In the genomic region with DNA sequence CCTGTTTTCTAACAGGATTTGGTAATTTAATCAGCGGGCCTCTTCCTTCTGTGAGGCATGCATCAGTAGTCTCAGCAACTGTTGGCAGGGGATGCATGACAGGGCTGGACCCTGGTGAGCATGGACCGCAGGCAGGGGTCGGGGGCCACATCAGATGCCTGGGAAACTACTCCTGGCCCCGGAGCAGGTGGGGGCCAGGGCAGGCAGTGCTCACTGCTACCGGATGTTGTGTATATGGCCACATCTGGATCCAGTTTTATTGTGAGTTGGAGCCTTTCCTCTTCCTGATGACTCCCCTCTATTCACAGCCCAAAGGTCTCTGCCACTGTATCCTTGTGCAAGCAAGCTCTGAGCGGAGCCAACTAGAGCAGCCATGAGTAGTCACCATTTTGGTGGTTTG, we compare ENCODE assay signal across 16 mouse cellular contexts. TPM values are rescaled to one million over a fixed set of nuclear protein-coding genes. Genes with fewer than 3 reads are reported as not detected.
A peak's percentile ranks its signal among the peaks of the same experiment; 100 is the strongest.
DNase-seq lines count a peak whose midpoint lies in the region; ATAC-seq and TF ChIP-seq lines count a peak whose summit lies in the region.
"Had no signal": no experiment of that assay in that cellular context is flagged by ENCODE, and none has a peak within 500 bp of the region (broad histone marks: within the 10 kb centered on the region; RNA-seq: fewer than 3 reads in every experiment).

No protein-coding gene starts in this region.

- no peak overlapping the region for H3K4me2 ChIP-seq in kidney, embryonic 14.5 days (replicated peaks; ENCODE audit: low read depth, low read length)
- H3K4me2 ChIP-seq: liver, embryonic 12.5 days; midbrain, embryonic 13.5 days had no signal

- TF ChIP-seq POLR2A in spleen, adult 2 months (IDR thresholded peaks at IDR 0.05; ENCODE audit: low read depth, low read length) = no peak

- peak; percentile 23 for DNase-seq in gastrocnemius, adult 2 months
- no peak for DNase-seq in gastrocnemius, adult 18-20 months (ENCODE audit: low spot score)
- DNase-seq in kidney, adult 9 months = no peak
- no peak for DNase-seq in spleen, adult 2 months (ENCODE audit: low read depth in 1 of 2, low spot score in 2 of 2)
- no peak for DNase-seq in spleen, adult 18-20 months
- no peak for DNase-seq in left cerebral cortex, postnatal 36 days (ENCODE audit: low spot score in 2 of 2)
- DNase-seq in gastrocnemius, adult 8-10 months (ENCODE audit: low spot score in 2 of 2) = no peak
- DNase-seq: adrenal gland, postnatal 25 days; cerebellum, adult 18-20 months; kidney, postnatal 36 days; retina, postnatal 1 day had no signal

- H3K4me1 ChIP-seq in kidney, embryonic 14.5 days (ENCODE audit: control insufficient read depth, insufficient read depth, low read length) = peaks cover 43% of the 10 kb centered on the region
- H3K4me1 ChIP-seq in spleen, adult 2 months (ENCODE audit: control insufficient read depth, insufficient read depth, insufficient read length) = peaks cover 37% of the 10 kb centered on the region

- H3K36me3 ChIP-seq in kidney, embryonic 14.5 days (ENCODE audit: control insufficient read depth, insufficient read depth, low read length) = no peaks in the 10 kb centered on the region
- H3K36me3 ChIP-seq in spleen, adult 2 months (ENCODE audit: control insufficient read depth, insufficient read depth, low read length) = peaks cover 12% of the 10 kb centered on the region
- H3K36me3 ChIP-seq: liver, embryonic 12.5 days; midbrain, embryonic 13.5 days had no signal

- TF ChIP-seq CTCF in gastrocnemius, adult 2 months (IDR thresholded peaks at IDR 0.05) = no peak
- TF ChIP-seq CTCF in spleen, adult 2 months (IDR thresholded peaks at IDR 0.05; ENCODE audit: extremely low read depth, insufficient read depth, insufficient read length, insufficient replicate concordance) = no peak

- peak overlapping the region; percentile 51 for H3K27ac ChIP-seq in gastrocnemius, adult 2 months
- H3K27ac ChIP-seq in kidney, embryonic 14.5 days (ENCODE audit: low read depth, low read length) = no peak overlapping the region
- peak overlapping the region; percentile 44 for H3K27ac ChIP-seq in spleen, adult 2 months (ENCODE audit: insufficient read depth, low read length)
- H3K27ac ChIP-seq: liver, embryonic 12.5 days; midbrain, embryonic 13.5 days had no signal

- no peak overlapping the region for H3K4me3 ChIP-seq in gastrocnemius, adult 2 months
- H3K4me3 ChIP-seq in kidney, embryonic 14.5 days (ENCODE audit: low read length) = no peak overlapping the region
- H3K4me3 ChIP-seq in spleen, adult 2 months (ENCODE audit: extremely low read depth, insufficient read depth, insufficient read length) = no peak overlapping the region
- H3K4me3 ChIP-seq: liver, embryonic 12.5 days; midbrain, embryonic 13.5 days; myocyte had no signal

- no peak overlapping the region for H3K9ac ChIP-seq in kidney, embryonic 14.5 days (ENCODE audit: low read depth, low read length)
- H3K9ac ChIP-seq: liver, embryonic 12.5 days; midbrain, embryonic 13.5 days had no signal

- ATAC-seq in kidney, embryonic 14.5 days (ENCODE audit: low FRiP score, low TSS enrichment) = peak; percentile 58
- ATAC-seq: forebrain, embryonic 14.5 days; liver, embryonic 12.5 days; midbrain, embryonic 13.5 days had no signal

- peaks cover 7% of the 10 kb centered on the region; the same call in 1 of the 2 replicates for H3K27me3 ChIP-seq in kidney, embryonic 14.5 days (ENCODE audit: control insufficient read depth, insufficient read depth, low read length)
- no peaks in the 10 kb centered on the region for H3K27me3 ChIP-seq in spleen, adult 2 months (ENCODE audit: control insufficient read depth, insufficient read depth, low read length)

- whole genome bisulfite sequencing in kidney, embryonic 14.5 days = 28% methylated on average over 6 of the region's 6 CpGs
- WGBS in spleen, adult 2 months = 67% methylated on average over 6 of the region's 6 CpGs

- H3K9me3 ChIP-seq in kidney, embryonic 14.5 days (ENCODE audit: control insufficient read depth, low read length) = no peaks in the 10 kb centered on the region
- H3K9me3 ChIP-seq: liver, embryonic 12.5 days; midbrain, embryonic 13.5 days had no signal

- intact Hi-C loops in gastrocnemius, adult 2 months (cut with DNase I) = no loop called here
- intact Hi-C loops in left cerebral cortex, postnatal 36 days (cut with DNase I) = loop anchor here (5.0 kb wide), 1 partner anchor 47 kb away; no protein-coding TSS in a partner anchor

RNA-seq across cellular contexts. Expression of gene Fam43a, which starts 6.0 kb away (rescaled TPM):
- total RNA-seq in gastrocnemius, adult 2 months (2021) = 1 to 10 TPM; 4.7 to 6.9 TPM
- 1 to 10 TPM; 4.3 to 6.6 TPM for total RNA-seq in gastrocnemius, adult 18-20 months (2021)
- 7.2 and 9.2 TPM in 2 replicates for polyA plus RNA-seq in kidney, embryonic 14.5 days (2014; fragmentation: Nextera tagmentation; extraction: Ambion mirVana)
- polyA plus RNA-seq in spleen, adult 2 months (2012; rRNA removed) = 56.3 and 74.7 TPM in 2 replicates
- total RNA-seq in left cerebral cortex, postnatal 36 days (2021) = 10 to 100 TPM; 14.6 to 15.9 TPM
- total RNA-seq in gastrocnemius, adult 8-10 months (2022) = 1 to 10 TPM; 3.4 to 6.3 (median 4.6) TPM

RNA-seq across cellular contexts. Expression of gene Lsg1, which starts 18.1 kb away (rescaled TPM):
- total RNA-seq in gastrocnemius, adult 2 months (2021) = 10 to 100 TPM; 19.5 to 20.2 TPM
- 10 to 100 TPM; 18.6 to 18.9 TPM for total RNA-seq in gastrocnemius, adult 18-20 months (2021)
- 56.8 and 74.8 TPM in 2 replicates for polyA plus RNA-seq in kidney, embryonic 14.5 days (2014; fragmentation: Nextera tagmentation; extraction: Ambion mirVana)
- polyA plus RNA-seq in spleen, adult 2 months (2012; rRNA removed) = 9.6 and 10.2 TPM in 2 replicates
- 10 to 100 TPM; 20.4 to 21.8 TPM for total RNA-seq in left cerebral cortex, postnatal 36 days (2021)
- total RNA-seq in gastrocnemius, adult 8-10 months (2022) = 10 to 100 TPM; 19.6 to 23.0 (median 20.8) TPM

RNA-seq across cellular contexts. Expression of gene Tmem44, which starts 54.9 kb away (rescaled TPM):
- total RNA-seq in gastrocnemius, adult 2 months (2021) = 1 to 10 TPM; 1.7 to 2.1 TPM
- 1 to 10 TPM; 1.3 to 1.9 TPM for total RNA-seq in gastrocnemius, adult 18-20 months (2021)
- polyA plus RNA-seq in kidney, embryonic 14.5 days (2014; fragmentation: Nextera tagmentation; extraction: Ambion mirVana) = 14.1 and 15.1 TPM in 2 replicates
- 2.7 and 3.5 TPM in 2 replicates for polyA plus RNA-seq in spleen, adult 2 months (2012; rRNA removed)
- total RNA-seq in left cerebral cortex, postnatal 36 days (2021) = 10 to 100 TPM; 68.1 to 71.7 TPM
- 1 to 10 TPM in 3 of 4 experiments, under 1 TPM in 1; 0.82 to 1.6 (median 1.3) TPM for total RNA-seq in gastrocnemius, adult 8-10 months (2022)

Comparison
In these comparisons a context has a peak if more than half of its experiments do, and no peak if none do; other contexts are left out.
1. RNA of gene Tmem44, which starts 54.9 kb away (total RNA-seq): 68.1 to 71.7 TPM in left cerebral cortex, postnatal 36 days; 1.7 to 2.1 TPM in gastrocnemius, adult 2 months, 1.3 to 1.9 TPM in gastrocnemius, adult 18-20 months and 0.82 to 1.6 TPM in gastrocnemius, adult 8-10 months; every median in the first group is over 10 times any median in the second.